Comparison of ENCODE assay signal across 8 mouse cellular contexts in genomic region chr2:25557964-25558360, GRCm38 (mm10). TPM values are rescaled to one million over a fixed set of nuclear protein-coding genes. Genes with fewer than 3 reads are reported as not detected.
DNase-seq lines count a peak whose midpoint lies in the region; ATAC-seq lines count a peak whose summit lies in the region.

No protein-coding gene starts in this region.

- H3K27ac ChIP-seq in heart, embryonic 10.5 days: peak overlapping the region; percentile 94
- peak overlapping the region; percentile 83 for H3K27ac ChIP-seq in intestine, embryonic 15.5 days
- H3K27ac ChIP-seq in midbrain, embryonic 10.5 days (replicated peaks): peak overlapping the region; percentile 94

- intact Hi-C loops in heart, postnatal 14 days (cut with DNase I): no loop called here

- H3K36me3 ChIP-seq in heart, embryonic 10.5 days: peaks cover 31% of the 10 kb centered on the region
- H3K36me3 ChIP-seq in intestine, embryonic 15.5 days: peaks cover 22% of the 10 kb centered on the region
- peaks cover 35% of the 10 kb centered on the region for H3K36me3 ChIP-seq in midbrain, embryonic 10.5 days

- DNase-seq in heart, embryonic 10.5 days (ENCODE audit: low spot score): no peak
- no peak for DNase-seq in heart, postnatal 14 days
- DNase-seq in midbrain, embryonic 10.5 days (ENCODE audit: low spot score): no peak
- no peak for DNase-seq in frontal cortex, postnatal 10 days (ENCODE audit: low spot score in 2 of 2)
- no peak for DNase-seq in adrenal gland, postnatal 25 days

- under 1% methylated on average over 24 of the region's 24 CpGs for WGBS in heart, embryonic 10.5 days
- under 1% methylated on average over 24 of the region's 24 CpGs for WGBS in intestine, embryonic 15.5 days
- WGBS in midbrain, embryonic 10.5 days: under 1% methylated on average over 24 of the region's 24 CpGs

- no peaks in the 10 kb centered on the region for H3K9me3 ChIP-seq in heart, embryonic 10.5 days
- H3K9me3 ChIP-seq in intestine, embryonic 15.5 days: no peaks in the 10 kb centered on the region
- no peaks in the 10 kb centered on the region for H3K9me3 ChIP-seq in midbrain, embryonic 10.5 days (replicated peaks)

- peak overlapping the region; percentile 84 for H3K9ac ChIP-seq in intestine, embryonic 15.5 days

- ATAC-seq in common myeloid progenitor, adult 5-6 weeks (replicated peaks; ENCODE audit: low read depth, poor library complexity, severe bottlenecking): peak; percentile 9; the same call in 1 of the 2 replicates
- ATAC-seq in intestine, embryonic 15.5 days: no peak; the same call in 1 of the 2 replicates
- ATAC-seq in megakaryocyte progenitor cell, adult 5-6 weeks (replicated peaks; ENCODE audit: poor library complexity): no peak

- H3K4me3 ChIP-seq in heart, embryonic 10.5 days: peak overlapping the region; percentile 94
- peak overlapping the region; percentile 98 for H3K4me3 ChIP-seq in intestine, embryonic 15.5 days (replicated peaks)
- peak overlapping the region; percentile 95 for H3K4me3 ChIP-seq in midbrain, embryonic 10.5 days

- H3K27me3 ChIP-seq in heart, embryonic 10.5 days (ENCODE audit: insufficient read depth, poor library complexity, severe bottlenecking): no peaks in the 10 kb centered on the region
- H3K27me3 ChIP-seq in intestine, embryonic 15.5 days (replicated peaks): no peaks in the 10 kb centered on the region
- no peaks in the 10 kb centered on the region for H3K27me3 ChIP-seq in midbrain, embryonic 10.5 days (ENCODE audit: low read depth, poor library complexity, severe bottlenecking)

- H3K4me1 ChIP-seq in heart, embryonic 10.5 days: peaks cover 17% of the 10 kb centered on the region
- H3K4me1 ChIP-seq in intestine, embryonic 15.5 days (replicated peaks): peaks cover 17% of the 10 kb centered on the region
- H3K4me1 ChIP-seq in midbrain, embryonic 10.5 days: peaks cover 28% of the 10 kb centered on the region

- peak overlapping the region; percentile 91 for H3K4me2 ChIP-seq in intestine, embryonic 15.5 days (replicated peaks)

RNA-seq across cellular contexts. Expression of gene Edf1, which starts 0.3 kb away (rescaled TPM):
- 336 and 382 TPM in 2 replicates for polyA plus RNA-seq in heart, embryonic 10.5 days (2016; fragmentation: Nextera tagmentation; extraction: Ambion mirVana)
- total RNA-seq in heart, postnatal 14 days (2021): 100 to 1,000 TPM; 175 to 185 TPM
- total RNA-seq in common myeloid progenitor, adult 5-6 weeks (2017): 57.2 and 84.7 TPM in 2 replicates
- 339 and 367 TPM in 2 replicates for polyA plus RNA-seq in intestine, embryonic 15.5 days (2015; fragmentation: Nextera tagmentation; extraction: Ambion mirVana)
- polyA plus RNA-seq in midbrain, embryonic 10.5 days (2016; fragmentation: Nextera tagmentation; extraction: Ambion mirVana): 344 and 364 TPM in 2 replicates
- total RNA-seq in adrenal gland, postnatal 25 days (2021): 270 and 317 TPM in 2 replicates
- 141 and 144 TPM in 2 replicates for total RNA-seq in megakaryocyte progenitor cell, adult 5-6 weeks (2015)
- 95.5 and 128 TPM in 2 replicates for total RNA-seq in megakaryocyte progenitor cell, adult 5-6 weeks (2017)

RNA-seq across cellular contexts. Expression of gene Traf2, which starts 11.2 kb away (rescaled TPM):
- polyA plus RNA-seq in heart, embryonic 10.5 days (2016; fragmentation: Nextera tagmentation; extraction: Ambion mirVana): 29.7 and 30.9 TPM in 2 replicates
- 10 to 100 TPM; 16.6 to 16.7 TPM for total RNA-seq in heart, postnatal 14 days (2021)
- 11.5 and 15.8 TPM in 2 replicates for total RNA-seq in common myeloid progenitor, adult 5-6 weeks (2017)
- 26.7 and 32.4 TPM in 2 replicates for polyA plus RNA-seq in intestine, embryonic 15.5 days (2015; fragmentation: Nextera tagmentation; extraction: Ambion mirVana)
- 38.9 and 41.4 TPM in 2 replicates for polyA plus RNA-seq in midbrain, embryonic 10.5 days (2016; fragmentation: Nextera tagmentation; extraction: Ambion mirVana)
- 29.2 and 30.2 TPM in 2 replicates for total RNA-seq in adrenal gland, postnatal 25 days (2021)
- 9.7 and 10.8 TPM in 2 replicates for total RNA-seq in megakaryocyte progenitor cell, adult 5-6 weeks (2015)
- 13.7 and 14.2 TPM in 2 replicates for total RNA-seq in megakaryocyte progenitor cell, adult 5-6 weeks (2017)

RNA-seq across cellular contexts. Expression of gene Mamdc4, which starts 16.7 kb away (rescaled TPM):
- polyA plus RNA-seq in heart, embryonic 10.5 days (2016; fragmentation: Nextera tagmentation; extraction: Ambion mirVana): 1.6 and 3.7 TPM in 2 replicates
- 1 to 10 TPM; 3.0 to 5.2 TPM for total RNA-seq in heart, postnatal 14 days (2021)
- total RNA-seq in common myeloid progenitor, adult 5-6 weeks (2017): 3.4 TPM in 1 of 2 replicates, not detected in the other
- polyA plus RNA-seq in intestine, embryonic 15.5 days (2015; fragmentation: Nextera tagmentation; extraction: Ambion mirVana): 297 and 389 TPM in 2 replicates
- polyA plus RNA-seq in midbrain, embryonic 10.5 days (2016; fragmentation: Nextera tagmentation; extraction: Ambion mirVana): 6.7 and 7.8 TPM in 2 replicates
- total RNA-seq in adrenal gland, postnatal 25 days (2021): 4.6 and 17.3 TPM in 2 replicates
- total RNA-seq in megakaryocyte progenitor cell, adult 5-6 weeks (2015): 0.42 and 0.86 TPM in 2 replicates
- total RNA-seq in megakaryocyte progenitor cell, adult 5-6 weeks (2017): 0.12 and 9.3 TPM in 2 replicates

RNA-seq across cellular contexts. Expression of gene Phpt1, which starts 17.1 kb away (rescaled TPM):
- 160 and 170 TPM in 2 replicates for polyA plus RNA-seq in heart, embryonic 10.5 days (2016; fragmentation: Nextera tagmentation; extraction: Ambion mirVana)
- 10 to 100 TPM; 75.4 to 76.0 TPM for total RNA-seq in heart, postnatal 14 days (2021)
- total RNA-seq in common myeloid progenitor, adult 5-6 weeks (2017): 33.5 and 40.8 TPM in 2 replicates
- polyA plus RNA-seq in intestine, embryonic 15.5 days (2015; fragmentation: Nextera tagmentation; extraction: Ambion mirVana): 163 and 190 TPM in 2 replicates
- 159 and 187 TPM in 2 replicates for polyA plus RNA-seq in midbrain, embryonic 10.5 days (2016; fragmentation: Nextera tagmentation; extraction: Ambion mirVana)
- 42.8 and 60.5 TPM in 2 replicates for total RNA-seq in adrenal gland, postnatal 25 days (2021)
- 48.1 and 56.5 TPM in 2 replicates for total RNA-seq in megakaryocyte progenitor cell, adult 5-6 weeks (2015)
- total RNA-seq in megakaryocyte progenitor cell, adult 5-6 weeks (2017): 29.6 and 35.4 TPM in 2 replicates

RNA-seq across cellular contexts. Expression of gene Ajm1, which starts 23.6 kb away (rescaled TPM):
- polyA plus RNA-seq in heart, embryonic 10.5 days (2016; fragmentation: Nextera tagmentation; extraction: Ambion mirVana): 0.08 TPM in 1 of 2 replicates, not detected in the other
- under 1 TPM in 1 of 2 experiments, not detected in 1; 0.10 TPM for total RNA-seq in heart, postnatal 14 days (2021)
- total RNA-seq in common myeloid progenitor, adult 5-6 weeks (2017): 0.55 TPM in 1 of 2 replicates, not detected in the other
- 1.7 and 2.9 TPM in 2 replicates for polyA plus RNA-seq in intestine, embryonic 15.5 days (2015; fragmentation: Nextera tagmentation; extraction: Ambion mirVana)
- 0.05 and 0.27 TPM in 2 replicates for polyA plus RNA-seq in midbrain, embryonic 10.5 days (2016; fragmentation: Nextera tagmentation; extraction: Ambion mirVana)
- total RNA-seq in adrenal gland, postnatal 25 days (2021): 1.6 and 2.6 TPM in 2 replicates
- total RNA-seq in megakaryocyte progenitor cell, adult 5-6 weeks (2015): not detected in 2 replicates
- 0.10 TPM in 1 of 2 replicates, not detected in the other for total RNA-seq in megakaryocyte progenitor cell, adult 5-6 weeks (2017)
